Mouse (Mus musculus): ENCODE data around the gene Bdh1. TPM values are rescaled to one million over a fixed set of nuclear protein-coding genes. Genes with fewer than 3 reads are reported as not detected.
A peak's percentile ranks its signal among the peaks of the same experiment; 100 is the strongest.

Bdh1 gene
- polyA plus RNA-seq, 1 experiment from 2014 or later: 30.0 TPM

DNA sequence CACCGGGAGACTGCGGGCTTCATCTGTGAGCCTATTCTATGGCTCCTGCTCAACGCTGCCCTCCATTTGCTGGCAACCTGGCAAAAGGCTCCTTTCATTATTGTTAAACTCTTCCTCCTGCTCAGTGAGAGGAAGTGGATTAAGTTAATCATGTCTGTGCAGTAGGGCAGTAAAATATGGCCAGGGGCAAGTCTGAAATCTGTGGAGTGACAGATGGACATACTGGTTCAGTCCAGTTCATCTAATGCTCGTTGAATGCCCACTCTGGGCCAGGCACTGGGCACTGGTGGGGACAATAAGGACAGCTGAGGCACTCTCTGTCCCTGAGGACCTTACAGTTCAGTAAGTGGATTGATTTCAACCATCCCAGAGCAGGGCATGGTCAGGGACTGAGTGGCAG lies 27.9 kb downstream of the Bdh1 start:
- H3K36me3 ChIP-seq (ENCODE audit: control insufficient read depth, insufficient read depth, low read length): no peaks in the 10 kb centered on the region
- no peak overlapping the region for H3K4me3 ChIP-seq (ENCODE audit: low read depth, low read length)
- no peak overlapping the region for H3K27ac ChIP-seq (ENCODE audit: low read length)
- WGBS: 82% methylated on average over 4 of the region's 4 CpGs
- H3K9ac ChIP-seq (replicated peaks; ENCODE audit: low read depth, low read length): no peak overlapping the region
- peaks cover 7% of the 10 kb centered on the region; the same call in 1 of the 2 replicates for H3K4me1 ChIP-seq (ENCODE audit: control insufficient read depth, insufficient read depth, low read length)
- H3K27me3 ChIP-seq (ENCODE audit: control insufficient read depth, insufficient read depth, low read length): no peaks in the 10 kb centered on the region
- no peak for ATAC-seq (ENCODE audit: insufficient number of reproducible peaks, insufficient read depth, low FRiP score, low read depth)
- no peak overlapping the region for H3K4me2 ChIP-seq (replicated peaks; ENCODE audit: low read depth, low read length)
- no peaks in the 10 kb centered on the region for H3K9me3 ChIP-seq (ENCODE audit: control insufficient read depth, low read depth, low read length)

DNA sequence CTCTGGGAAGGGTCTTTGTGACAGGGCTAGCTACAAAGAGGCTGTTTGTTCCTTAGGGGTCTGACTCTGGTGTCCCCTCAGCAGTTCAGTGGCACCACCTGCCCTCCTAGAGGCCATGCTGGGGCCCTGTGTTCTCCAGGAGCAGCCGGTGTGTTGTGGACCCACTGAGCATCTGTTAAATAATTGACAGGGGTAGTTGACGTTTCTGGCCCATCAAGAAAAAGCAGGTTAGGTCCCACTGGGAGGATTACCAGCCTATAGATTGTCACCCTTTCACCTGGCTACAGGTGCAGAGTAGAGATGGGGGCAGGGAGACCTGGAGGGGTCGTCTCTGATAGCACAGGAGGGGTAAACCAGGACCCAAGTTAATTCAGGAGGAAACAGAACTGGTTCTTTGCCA lies 29.2 kb downstream of the Bdh1 start:
- no peak overlapping the region; the same call in 1 of the 2 replicates for H3K27ac ChIP-seq (ENCODE audit: low read length)

DNA sequence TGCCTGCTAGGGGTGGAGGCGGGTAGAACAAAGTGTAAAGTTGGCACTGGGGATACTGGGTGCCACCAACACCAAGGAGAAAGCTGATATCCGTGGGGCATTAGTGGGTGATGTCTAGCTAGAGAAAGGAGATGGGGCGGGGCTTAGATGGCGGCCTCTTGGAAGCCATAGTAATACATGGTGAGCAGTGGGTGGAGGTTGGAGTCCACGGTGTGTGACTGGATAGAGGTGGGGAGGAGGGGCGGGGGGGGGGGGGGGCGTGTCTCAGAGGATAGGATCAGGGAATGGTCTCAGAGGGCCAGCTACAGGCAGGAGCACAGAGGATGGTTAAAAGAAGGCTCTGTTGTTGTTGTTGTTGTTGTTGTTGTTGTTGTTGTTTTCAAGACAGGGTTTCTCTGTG lies 30.4 kb downstream of the Bdh1 start:
- H3K36me3 ChIP-seq (ENCODE audit: control insufficient read depth, insufficient read depth, low read length): no peaks in the 10 kb centered on the region
- H3K9me3 ChIP-seq (ENCODE audit: control insufficient read depth, low read depth, low read length): no peaks in the 10 kb centered on the region
- 67% methylated on average over 6 of the region's 7 CpGs for WGBS
- no peak overlapping the region for H3K9ac ChIP-seq (replicated peaks; ENCODE audit: low read depth, low read length)
- no peak for ATAC-seq (ENCODE audit: insufficient number of reproducible peaks, insufficient read depth, low FRiP score, low read depth)
- no peak overlapping the region for H3K27ac ChIP-seq (ENCODE audit: low read length)
- H3K27me3 ChIP-seq (ENCODE audit: control insufficient read depth, insufficient read depth, low read length): no peaks in the 10 kb centered on the region
- H3K4me1 ChIP-seq (ENCODE audit: control insufficient read depth, insufficient read depth, low read length): peaks cover 10% of the 10 kb centered on the region; the same call in 1 of the 2 replicates
- no peak overlapping the region for H3K4me2 ChIP-seq (replicated peaks; ENCODE audit: low read depth, low read length)
- no peak overlapping the region for H3K4me3 ChIP-seq (ENCODE audit: low read depth, low read length)

More for the DNA sequence above, 29.2 kb downstream of the Bdh1 start:
- H3K4me1 ChIP-seq (ENCODE audit: control insufficient read depth, insufficient read depth, low read length): peaks cover 10% of the 10 kb centered on the region; the same call in 1 of the 2 replicates
- H3K4me2 ChIP-seq (replicated peaks; ENCODE audit: low read depth, low read length): no peak overlapping the region
- no peaks in the 10 kb centered on the region for H3K9me3 ChIP-seq (ENCODE audit: control insufficient read depth, low read depth, low read length)
- no peak for ATAC-seq (ENCODE audit: insufficient number of reproducible peaks, insufficient read depth, low FRiP score, low read depth)
- no peaks in the 10 kb centered on the region for H3K36me3 ChIP-seq (ENCODE audit: control insufficient read depth, insufficient read depth, low read length)
- no peak overlapping the region for H3K4me3 ChIP-seq (ENCODE audit: low read depth, low read length)
- WGBS: 65% methylated on average over 3 of the region's 3 CpGs
- H3K9ac ChIP-seq (replicated peaks; ENCODE audit: low read depth, low read length): no peak overlapping the region
- no peaks in the 10 kb centered on the region for H3K27me3 ChIP-seq (ENCODE audit: control insufficient read depth, insufficient read depth, low read length)

DNA sequence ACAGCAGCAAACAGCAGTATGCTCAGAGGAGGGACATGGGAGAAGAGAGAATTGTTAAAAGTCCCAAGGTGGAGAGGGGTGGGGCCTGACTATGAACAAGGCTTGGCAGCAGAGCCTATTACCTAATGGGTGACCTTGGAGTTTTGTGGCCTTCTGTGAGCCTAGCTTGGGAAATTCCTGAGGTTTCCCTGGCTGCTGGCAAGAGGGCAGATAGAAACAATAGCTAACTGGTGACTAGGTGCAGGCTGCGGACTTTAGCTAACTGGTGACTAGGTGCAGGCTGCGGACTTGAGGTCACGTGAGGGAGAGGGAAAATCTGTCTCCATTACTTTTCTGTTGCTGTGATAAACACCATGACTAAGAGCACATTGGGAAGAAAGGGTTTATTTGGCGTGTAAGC lies 31.9 kb downstream of the Bdh1 start:
- ATAC-seq (ENCODE audit: insufficient number of reproducible peaks, insufficient read depth, low FRiP score, low read depth): no peak
- H3K9ac ChIP-seq (replicated peaks; ENCODE audit: low read depth, low read length): no peak overlapping the region
- no peak overlapping the region for H3K27ac ChIP-seq (ENCODE audit: low read length)
- H3K4me3 ChIP-seq (ENCODE audit: low read depth, low read length): no peak overlapping the region
- H3K36me3 ChIP-seq (ENCODE audit: control insufficient read depth, insufficient read depth, low read length): no peaks in the 10 kb centered on the region
- 91% methylated on average over 4 of the region's 4 CpGs for WGBS
- peaks cover 10% of the 10 kb centered on the region; the same call in 1 of the 2 replicates for H3K4me1 ChIP-seq (ENCODE audit: control insufficient read depth, insufficient read depth, low read length)
- no peak overlapping the region for H3K4me2 ChIP-seq (replicated peaks; ENCODE audit: low read depth, low read length)
- no peaks in the 10 kb centered on the region for H3K27me3 ChIP-seq (ENCODE audit: control insufficient read depth, insufficient read depth, low read length)
- no peaks in the 10 kb centered on the region for H3K9me3 ChIP-seq (ENCODE audit: control insufficient read depth, low read depth, low read length)

DNA sequence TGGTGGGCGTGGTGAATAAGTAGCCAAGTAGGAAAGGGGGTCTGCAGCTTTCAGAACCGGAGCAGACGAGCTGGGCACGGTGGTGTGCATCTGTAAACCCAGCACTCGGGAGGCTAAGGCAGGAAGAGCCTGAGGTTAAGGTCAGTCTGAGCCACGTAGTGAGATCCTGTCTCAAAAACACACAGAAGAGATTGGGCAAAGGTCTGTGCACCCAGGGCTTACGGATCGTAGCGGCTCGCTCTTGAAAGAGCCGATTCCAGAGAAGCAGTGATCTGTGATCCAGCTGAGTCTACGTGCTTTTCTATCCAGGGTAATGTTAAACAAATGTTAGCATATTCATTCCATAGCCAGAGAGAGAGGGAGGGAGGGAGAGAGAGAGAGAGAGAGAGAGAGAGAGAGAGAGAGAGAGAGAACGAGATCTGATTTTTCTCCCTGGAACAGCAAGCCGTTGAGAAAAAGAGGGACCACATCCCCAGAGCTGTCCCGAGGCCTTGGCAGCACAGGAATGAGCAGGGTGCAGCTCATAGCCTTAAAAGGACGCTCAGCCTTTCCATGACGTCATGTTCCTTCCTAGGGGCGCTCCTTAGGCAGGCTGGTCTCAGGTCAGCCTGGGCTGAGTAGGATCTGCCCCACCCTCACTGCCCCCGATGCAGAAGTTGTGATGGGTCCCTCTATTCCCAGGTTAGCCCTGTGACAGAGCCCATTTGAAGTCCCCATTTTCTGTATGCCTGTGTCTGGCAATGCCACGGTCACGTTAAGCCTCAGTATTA lies 33.4 kb downstream of the Bdh1 start:
- Histone ChIP-seq H3K27ac (ENCODE audit: low read length) (peak overlapping the region; percentile 69), H3K9me3 (ENCODE audit: control insufficient read depth, low read depth, low read length) (no peaks in the 10 kb centered on the region), H3K4me1 (ENCODE audit: control insufficient read depth, insufficient read depth, low read length) (peaks cover 10% of the 10 kb centered on the region), H3K27me3 (ENCODE audit: control insufficient read depth, insufficient read depth, low read length) (no peaks in the 10 kb centered on the region), H3K4me3 (ENCODE audit: low read depth, low read length) (no peak overlapping the region), H3K36me3 (ENCODE audit: control insufficient read depth, insufficient read depth, low read length) (no peaks in the 10 kb centered on the region), H3K9ac (replicated peaks; ENCODE audit: low read depth, low read length) (no peak overlapping the region), H3K4me2 (replicated peaks; ENCODE audit: low read depth, low read length) (no peak overlapping the region)
- WGBS: 57% methylated on average over 21 of the region's 21 CpGs
- no peak for ATAC-seq (ENCODE audit: insufficient number of reproducible peaks, insufficient read depth, low FRiP score, low read depth)

DNA sequence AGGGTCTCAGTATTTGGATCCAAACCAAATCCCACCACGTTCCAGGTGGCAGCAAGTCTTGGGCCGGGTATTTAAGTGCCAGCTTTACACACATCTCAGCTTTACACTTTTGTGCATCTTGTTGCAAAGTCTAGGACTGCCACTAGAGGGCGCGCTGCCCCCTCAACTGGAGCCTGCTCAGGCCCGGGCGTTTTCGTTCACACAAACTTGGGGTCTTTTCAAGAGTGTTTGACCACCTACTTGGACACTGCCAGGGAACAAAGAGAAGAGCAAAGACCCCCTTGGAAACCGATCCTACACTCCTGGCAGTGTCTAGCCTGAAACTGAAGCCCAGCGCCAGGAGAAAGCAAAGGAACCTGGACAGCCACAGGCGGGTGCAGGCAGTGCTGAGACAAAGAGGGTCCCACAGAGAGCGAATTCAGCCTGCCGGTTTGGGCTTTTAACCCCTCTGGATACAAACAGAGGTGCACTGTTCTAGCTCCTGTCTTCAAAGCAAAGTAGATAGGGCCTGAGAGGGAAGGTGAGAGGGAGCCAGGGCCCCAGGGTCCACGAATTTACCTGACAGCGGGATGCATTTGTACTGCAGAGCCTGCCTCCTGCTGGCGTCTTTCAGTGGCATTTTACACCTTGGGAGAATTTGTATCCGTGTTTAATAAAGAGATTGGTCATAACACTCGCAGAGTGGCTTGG lies 36.3 kb downstream of the Bdh1 start:
- H3K4me1 ChIP-seq (ENCODE audit: control insufficient read depth, insufficient read depth, low read length): peaks cover 10% of the 10 kb centered on the region
- H3K27me3 ChIP-seq (ENCODE audit: control insufficient read depth, insufficient read depth, low read length): no peaks in the 10 kb centered on the region
- H3K9ac ChIP-seq (replicated peaks; ENCODE audit: low read depth, low read length): peak overlapping the region; percentile 39; the same call in 1 of the 2 replicates
- 1% methylated on average over 17 of the region's 17 CpGs for WGBS
- H3K27ac ChIP-seq (ENCODE audit: low read length): peak overlapping the region; percentile 8; the same call in 1 of the 2 replicates
- H3K4me3 ChIP-seq (ENCODE audit: low read depth, low read length): peak overlapping the region; percentile 22
- peak overlapping the region; percentile 43 for H3K4me2 ChIP-seq (replicated peaks; ENCODE audit: low read depth, low read length)
- no peaks in the 10 kb centered on the region for H3K9me3 ChIP-seq (ENCODE audit: control insufficient read depth, low read depth, low read length)
- no peaks in the 10 kb centered on the region for H3K36me3 ChIP-seq (ENCODE audit: control insufficient read depth, insufficient read depth, low read length)
- ATAC-seq (ENCODE audit: insufficient number of reproducible peaks, insufficient read depth, low FRiP score, low read depth): no peak; the same call in 1 of the 2 replicates

DNA sequence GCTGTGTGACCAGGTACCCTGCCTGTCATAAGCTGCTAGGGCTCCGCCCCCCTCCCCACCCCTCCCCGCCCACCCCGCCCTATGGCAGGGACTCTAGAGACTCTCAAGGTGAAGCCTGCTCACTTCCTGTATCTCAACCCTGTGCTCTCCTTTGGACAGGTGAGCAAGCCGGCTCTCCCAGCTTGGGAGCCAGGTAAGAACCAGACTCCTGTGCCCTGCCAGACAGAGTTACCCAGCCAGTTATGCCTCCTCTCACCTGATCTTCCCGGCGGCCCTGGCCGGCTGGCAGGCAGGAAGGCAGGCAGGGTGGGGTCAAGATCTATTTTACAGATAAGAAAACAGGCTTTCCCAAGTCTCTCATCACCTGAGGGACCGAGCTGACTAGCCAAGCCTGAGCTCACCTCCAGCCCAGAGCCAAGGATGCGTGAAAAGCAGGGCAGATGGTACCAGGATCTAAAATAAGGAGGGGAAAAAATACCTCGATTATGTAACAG lies 37.9 kb downstream of the Bdh1 start:
- H3K27ac ChIP-seq (ENCODE audit: low read length): no peak overlapping the region; the same call in 1 of the 2 replicates
- H3K36me3 ChIP-seq (ENCODE audit: control insufficient read depth, insufficient read depth, low read length): no peaks in the 10 kb centered on the region
- no peak overlapping the region for H3K4me3 ChIP-seq (ENCODE audit: low read depth, low read length)
- H3K9ac ChIP-seq (replicated peaks; ENCODE audit: low read depth, low read length): no peak overlapping the region
- peak; percentile 79 for ATAC-seq (ENCODE audit: insufficient number of reproducible peaks, insufficient read depth, low FRiP score, low read depth)
- H3K4me2 ChIP-seq (replicated peaks; ENCODE audit: low read depth, low read length): no peak overlapping the region
- H3K27me3 ChIP-seq (ENCODE audit: control insufficient read depth, insufficient read depth, low read length): no peaks in the 10 kb centered on the region
- 31% methylated on average over 10 of the region's 10 CpGs for WGBS
- H3K9me3 ChIP-seq (ENCODE audit: control insufficient read depth, low read depth, low read length): no peaks in the 10 kb centered on the region
- peaks cover 2% of the 10 kb centered on the region for H3K4me1 ChIP-seq (ENCODE audit: control insufficient read depth, insufficient read depth, low read length)

DNA sequence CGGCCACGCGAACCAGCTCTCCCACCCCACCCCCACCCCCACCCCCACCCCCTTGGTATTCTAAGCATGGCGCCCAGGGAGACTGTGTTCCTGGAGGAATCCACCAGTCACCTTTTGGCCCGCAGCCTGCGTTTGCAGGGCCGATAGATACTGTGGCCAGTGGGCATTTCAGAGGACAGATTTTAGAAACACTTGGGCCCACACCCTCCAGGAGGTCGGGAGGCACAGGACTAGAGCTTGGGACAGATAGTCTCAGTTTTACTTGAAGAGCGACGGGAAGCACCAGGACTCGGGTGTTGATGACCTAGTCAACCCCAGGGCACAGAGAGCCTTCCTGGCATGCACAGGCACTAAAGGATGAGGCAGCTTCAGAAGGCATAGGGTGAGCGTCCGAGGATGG lies 38.4 kb downstream of the Bdh1 start:
- ATAC-seq (ENCODE audit: insufficient number of reproducible peaks, insufficient read depth, low FRiP score, low read depth): no peak
- 48% methylated on average over 13 of the region's 13 CpGs for WGBS
- Histone ChIP-seq H3K27ac (ENCODE audit: low read length) (no peak overlapping the region), H3K4me2 (replicated peaks; ENCODE audit: low read depth, low read length) (no peak overlapping the region), H3K4me3 (ENCODE audit: low read depth, low read length) (no peak overlapping the region), H3K9me3 (ENCODE audit: control insufficient read depth, low read depth, low read length) (no peaks in the 10 kb centered on the region), H3K36me3 (ENCODE audit: control insufficient read depth, insufficient read depth, low read length) (no peaks in the 10 kb centered on the region), H3K4me1 (ENCODE audit: control insufficient read depth, insufficient read depth, low read length) (no peaks in the 10 kb centered on the region; the same call in 1 of the 2 replicates), H3K9ac (replicated peaks; ENCODE audit: low read depth, low read length) (no peak overlapping the region), H3K27me3 (ENCODE audit: control insufficient read depth, insufficient read depth, low read length) (no peaks in the 10 kb centered on the region)

Data from stomach, embryonic 14.5 days (tissue).